Mouse (Mus musculus) gastrocnemius, postnatal 10 days (tissue): ENCODE data around the gene Ncam1. TPM values are rescaled to one million over a fixed set of nuclear protein-coding genes. Genes with fewer than 3 reads are reported as not detected.

Source experiments
- DNase-seq: peaks from one replicate; pipeline ENCODE4 v3.0.0; 2021; ENCODE audit warnings: mixed read lengths
- total RNA-seq, 2 experiments: library from RNA; stranded (reverse); gene quantifications; 2 replicates each; pipeline ENCODE4 v1.2.3; 2021

The Ncam1 gene
- total RNA-seq, 2 experiments from 2014 or later: 67.7 to 74.1 TPM

GRCm38 (mm10) chr9:49551353-49551752 lies 247.4 kb downstream of the Ncam1 start:
- DNase-seq: no peak

DNA sequence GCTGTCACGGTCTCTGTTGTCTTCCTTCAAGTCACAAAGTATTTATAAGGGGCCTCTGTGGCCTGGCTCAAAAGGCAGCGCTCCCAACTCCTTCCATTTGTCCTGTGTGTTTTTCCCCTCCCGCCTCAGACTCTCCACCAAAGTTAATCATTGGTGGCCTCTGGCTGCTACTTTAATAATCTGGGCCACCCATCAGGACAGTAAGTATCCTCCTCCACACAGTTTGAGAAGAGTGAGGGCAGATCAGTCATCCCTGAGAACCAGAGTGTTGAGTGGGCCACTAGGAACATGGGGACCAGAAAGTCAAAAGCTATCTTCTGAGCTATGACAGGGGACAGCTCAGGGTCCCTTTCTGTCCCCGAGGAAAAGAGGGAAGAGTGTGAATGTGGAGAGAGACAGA lies 256.1 kb downstream of the Ncam1 start:
- no peak for DNase-seq

DNA sequence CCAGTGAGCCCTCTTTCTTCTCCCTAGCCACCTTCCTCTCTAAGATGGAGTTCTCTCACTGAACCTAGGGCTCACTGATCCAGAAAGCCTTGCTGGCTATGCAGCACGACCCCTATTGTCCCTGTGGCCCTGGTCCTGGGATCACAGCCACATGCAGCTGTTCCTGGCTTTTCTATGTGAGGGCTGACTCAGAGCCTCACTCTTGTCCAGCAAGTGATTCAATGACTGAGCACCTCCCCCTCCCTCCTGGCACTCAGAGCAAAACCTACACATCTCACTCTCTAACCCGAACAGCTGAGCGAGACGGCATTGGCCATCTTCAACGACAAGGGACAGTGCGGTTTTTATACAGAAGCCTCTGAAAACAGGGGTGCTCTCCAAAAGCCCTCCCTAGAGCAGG lies 260.9 kb downstream of the Ncam1 start:
- peak; percentile 27 for DNase-seq

GRCm38 (mm10) chr9:49536593-49536992 lies 262.1 kb downstream of the Ncam1 start:
- no peak for DNase-seq

DNA sequence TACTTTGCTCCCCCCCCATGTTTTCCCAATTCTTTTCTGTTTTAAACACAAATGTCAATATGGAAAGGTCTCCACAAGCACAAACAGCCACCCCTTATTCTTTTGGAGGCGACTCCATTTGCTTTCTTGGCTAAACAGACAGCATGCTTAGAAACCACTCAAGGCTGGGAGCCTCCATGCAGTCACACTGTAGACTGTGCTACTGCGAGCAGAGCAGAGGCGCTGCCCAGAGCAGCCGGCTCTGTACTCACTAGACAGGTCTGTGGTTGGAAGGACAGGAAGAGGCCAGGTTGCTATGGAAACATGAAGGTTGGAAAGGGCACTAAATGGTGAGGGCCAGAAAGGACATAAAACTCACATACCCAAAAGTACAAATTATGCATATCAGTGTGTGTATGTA lies 263.8 kb downstream of the Ncam1 start:
- no peak for DNase-seq

- DNase-seq: no peak
These were observed 264.7 kb downstream of the Ncam1 start for GRCm38 (mm10) chr9:49533912-49534491.

- DNase-seq: no peak
These were observed 265.3 kb downstream of the Ncam1 start for GRCm38 (mm10) chr9:49533455-49533854.

DNA sequence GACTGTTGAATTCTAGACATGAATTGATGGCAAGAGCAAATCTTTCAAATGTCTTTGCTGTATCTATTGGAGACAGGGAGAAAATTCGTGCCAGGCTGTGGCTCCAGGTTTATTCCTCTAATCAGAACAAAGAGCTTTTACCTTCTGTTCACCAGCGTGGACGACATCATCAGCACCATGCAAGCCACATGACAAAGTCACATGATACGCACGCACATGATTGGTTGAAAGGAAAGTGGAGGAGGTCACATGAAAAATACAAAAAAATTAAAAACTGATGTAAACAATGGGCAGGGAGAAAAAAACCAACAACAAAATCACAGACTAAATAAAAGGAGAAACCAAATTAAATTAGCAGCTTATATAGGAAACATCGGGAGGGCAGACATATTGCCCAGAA lies 266.9 kb downstream of the Ncam1 start:
- no peak for DNase-seq

DNA sequence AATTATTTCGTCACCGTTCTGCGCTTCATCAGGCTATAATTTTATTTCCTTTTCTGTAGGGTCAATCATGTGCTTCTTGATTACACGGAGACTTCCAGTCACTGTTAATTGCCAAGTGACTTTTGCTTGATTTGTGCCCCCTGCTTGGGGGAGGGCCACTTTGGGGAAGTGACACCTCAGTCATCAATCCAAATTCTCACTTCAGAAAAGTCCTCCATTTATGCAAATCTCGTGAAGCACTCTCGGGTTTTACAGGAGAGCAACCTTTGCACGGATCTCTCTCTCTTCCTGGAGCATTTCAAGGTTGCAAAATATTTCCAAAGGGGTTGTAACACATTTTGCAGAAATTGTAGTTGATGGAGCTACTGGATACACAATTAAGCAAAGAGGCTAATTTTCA lies 267.5 kb downstream of the Ncam1 start:
- DNase-seq: no peak

- DNase-seq: no peak
These were observed 268.0 kb downstream of the Ncam1 start for GRCm38 (mm10) chr9:49530739-49531138.

DNA sequence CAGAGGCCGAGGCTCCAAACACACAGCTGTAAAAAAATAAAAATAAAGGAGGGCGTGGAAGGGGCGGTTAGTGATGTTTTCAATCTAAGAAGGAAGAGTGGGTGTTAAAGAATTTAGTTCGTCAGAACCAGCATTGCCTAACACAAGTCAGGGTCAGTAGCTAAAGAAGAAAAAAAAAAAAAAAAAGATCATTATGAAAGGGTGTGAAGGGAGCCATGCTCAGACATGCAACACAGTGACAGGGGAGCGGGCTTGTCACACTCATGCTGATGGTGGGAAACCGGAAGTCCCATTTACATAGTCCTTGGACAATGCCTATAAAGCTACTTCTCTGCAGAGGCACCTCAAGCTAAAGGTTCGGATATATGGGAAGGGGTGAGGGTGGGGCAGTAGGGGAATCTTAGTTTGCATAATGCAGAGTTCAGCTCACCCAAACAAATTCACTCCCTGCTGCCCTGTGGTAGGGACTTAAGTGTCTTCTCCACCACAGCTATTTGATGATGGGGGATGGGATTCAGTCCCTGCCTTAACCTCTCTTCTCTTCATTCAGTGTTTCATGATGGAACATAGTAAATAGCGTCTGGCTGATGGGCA lies 269.3 kb downstream of the Ncam1 start:
- DNase-seq: no peak

DNA sequence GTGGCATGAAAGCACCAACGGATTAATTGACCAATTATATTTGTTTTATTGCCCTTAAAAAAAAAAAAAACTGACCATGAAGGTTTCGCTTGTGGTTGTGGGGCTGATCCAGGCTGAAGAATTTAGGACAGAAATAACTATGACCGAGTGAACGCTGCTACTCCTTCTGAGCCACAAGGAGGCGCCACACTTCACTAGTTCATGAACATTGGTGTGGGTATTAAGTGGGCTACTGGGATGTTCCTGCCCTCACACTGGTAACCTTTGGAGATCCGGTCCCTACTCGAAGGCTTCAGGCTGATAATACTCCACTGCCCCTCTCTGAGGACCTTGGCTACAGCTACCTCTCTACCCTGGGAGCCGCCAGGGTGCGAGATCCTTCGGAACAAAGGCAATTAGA lies 269.8 kb downstream of the Ncam1 start:
- DNase-seq: peak; percentile 37

- DNase-seq: no peak
These were observed 270.7 kb downstream of the Ncam1 start for GRCm38 (mm10) chr9:49528026-49528425.

DNA sequence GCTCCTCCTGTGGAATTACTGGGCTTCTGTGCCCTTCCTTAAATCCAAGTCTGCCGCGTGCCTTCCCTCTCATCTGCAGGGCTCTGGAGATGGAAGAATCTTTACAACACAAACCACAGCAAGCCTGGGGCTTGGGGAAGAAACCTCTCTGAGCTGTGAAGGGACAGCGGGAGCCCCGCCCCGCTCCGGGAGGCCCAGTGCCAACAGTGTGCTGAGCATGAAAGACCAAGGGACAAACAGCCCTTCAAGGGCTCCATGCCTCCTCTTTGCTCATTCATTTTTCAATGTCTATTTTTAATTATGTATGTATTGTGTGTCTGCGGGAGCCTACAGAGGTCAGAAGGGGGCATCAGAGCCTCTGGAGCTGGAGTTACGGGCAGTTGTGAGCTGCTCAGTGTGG lies 271.4 kb downstream of the Ncam1 start:
- DNase-seq: no peak

GRCm38 (mm10) chr9:49524721-49525120 lies 274.0 kb downstream of the Ncam1 start:
- DNase-seq: no peak

DNA sequence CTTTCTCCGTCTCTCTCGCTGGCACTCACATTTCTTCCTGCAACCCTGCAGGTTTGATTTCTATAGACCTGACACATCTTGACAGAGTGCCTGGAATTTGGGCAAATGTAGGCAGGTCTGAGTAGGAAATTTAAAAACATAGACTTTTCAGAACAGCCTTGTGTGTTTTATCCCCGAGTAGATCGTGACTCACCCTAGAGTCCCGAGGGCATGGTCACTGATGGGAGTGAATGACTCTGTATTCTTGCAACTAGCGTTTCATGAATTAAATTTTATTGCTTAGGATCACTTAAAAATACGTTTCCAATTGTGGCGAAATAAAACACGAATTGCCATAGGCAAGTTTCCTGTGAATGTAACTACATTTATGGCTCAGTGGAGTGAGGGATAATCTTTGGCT lies 274.8 kb downstream of the Ncam1 start:
- no peak for DNase-seq

DNA sequence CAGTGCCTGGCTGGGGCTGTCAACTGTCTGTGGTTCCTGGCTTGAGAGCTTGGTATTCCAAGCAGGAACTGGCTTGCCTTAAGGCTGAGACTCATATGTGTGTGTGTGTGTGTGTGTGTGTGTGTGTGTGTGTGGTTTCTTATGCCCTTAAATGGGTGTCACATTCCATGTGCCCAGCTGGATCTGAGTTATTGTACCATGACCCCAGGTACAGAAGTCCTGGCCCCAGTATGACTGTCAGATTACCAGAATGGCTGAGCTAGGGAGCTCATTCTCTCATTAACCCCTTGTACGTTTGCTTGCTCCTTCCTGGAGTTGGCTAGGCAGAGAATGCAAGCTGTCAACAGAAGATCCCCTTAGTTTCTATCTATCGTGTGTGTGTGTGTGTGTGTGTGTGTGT lies 284.4 kb downstream of the Ncam1 start:
- DNase-seq: no peak

DNA sequence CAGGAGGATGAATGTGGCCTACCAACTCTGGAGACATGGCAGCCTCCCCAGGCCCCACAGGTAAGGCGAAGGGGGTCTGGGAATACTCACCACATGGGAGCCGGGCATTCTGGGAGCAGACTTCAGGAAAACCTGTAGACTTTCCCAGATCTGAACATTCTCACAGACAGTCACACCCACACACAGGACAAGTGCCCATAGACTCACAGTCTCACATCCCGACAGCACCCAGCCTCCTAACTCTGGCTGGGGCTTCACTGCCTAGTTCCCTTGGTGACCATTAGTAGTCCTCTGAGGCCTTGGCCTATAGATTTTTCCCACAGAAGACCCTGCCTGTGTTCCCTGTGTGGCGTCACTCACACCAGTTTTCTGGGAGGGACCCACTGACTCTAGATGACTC lies 288.1 kb downstream of the Ncam1 start:
- no peak for DNase-seq

DNA sequence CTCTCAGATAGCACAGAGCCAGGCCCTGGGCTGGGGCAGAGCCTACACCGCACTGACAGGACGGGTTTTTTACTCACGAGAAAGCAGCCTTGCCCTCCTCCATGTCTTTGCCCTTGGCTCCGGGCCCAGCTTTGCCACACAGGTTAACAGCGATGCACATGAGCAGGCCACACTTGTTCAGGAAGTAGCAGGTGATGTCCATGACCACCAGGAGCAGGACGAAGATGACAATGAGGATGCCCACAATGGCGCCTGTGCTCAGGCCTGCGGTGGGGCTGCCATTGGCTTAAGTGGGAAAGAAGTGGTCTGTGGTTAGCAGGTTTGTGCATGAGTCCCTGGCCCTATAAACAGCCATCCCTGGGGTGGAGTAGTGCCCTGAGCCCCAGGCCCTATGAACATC lies 289.1 kb downstream of the Ncam1 start:
- no peak for DNase-seq

GRCm38 (mm10) chr9:49509094-49509493 lies 289.6 kb downstream of the Ncam1 start:
- DNase-seq: no peak

GRCm38 (mm10) chr9:49507829-49508585 lies 290.7 kb downstream of the Ncam1 start:
- DNase-seq: no peak

- DNase-seq: no peak
These were observed 294.1 kb downstream of the Ncam1 start for GRCm38 (mm10) chr9:49504658-49505057.

GRCm38 (mm10) chr9:49502245-49502644 lies 296.5 kb downstream of the Ncam1 start:
- no peak for DNase-seq

DNA sequence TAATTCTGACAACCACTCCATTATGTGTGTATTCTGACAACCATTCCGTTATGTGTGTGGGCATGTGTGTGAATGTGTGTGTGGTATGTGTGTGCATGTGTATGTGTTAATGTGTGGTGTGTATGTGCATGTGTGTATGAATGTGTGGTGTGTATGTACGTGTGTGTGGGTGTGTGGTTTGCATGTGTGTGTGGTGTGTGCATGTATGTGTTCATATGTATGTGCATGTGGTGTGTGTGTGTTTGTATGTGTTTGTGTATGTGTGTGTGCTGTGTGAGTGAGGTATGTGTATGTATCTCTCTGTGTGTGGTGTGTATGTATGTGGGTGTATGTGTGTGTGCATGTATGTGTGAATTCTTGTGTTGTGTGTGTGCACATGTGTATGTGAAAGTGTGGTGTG lies 298.8 kb downstream of the Ncam1 start:
- no peak for DNase-seq
